ENCODE assay signal across 29 mouse cellular contexts in the genomic region with DNA sequence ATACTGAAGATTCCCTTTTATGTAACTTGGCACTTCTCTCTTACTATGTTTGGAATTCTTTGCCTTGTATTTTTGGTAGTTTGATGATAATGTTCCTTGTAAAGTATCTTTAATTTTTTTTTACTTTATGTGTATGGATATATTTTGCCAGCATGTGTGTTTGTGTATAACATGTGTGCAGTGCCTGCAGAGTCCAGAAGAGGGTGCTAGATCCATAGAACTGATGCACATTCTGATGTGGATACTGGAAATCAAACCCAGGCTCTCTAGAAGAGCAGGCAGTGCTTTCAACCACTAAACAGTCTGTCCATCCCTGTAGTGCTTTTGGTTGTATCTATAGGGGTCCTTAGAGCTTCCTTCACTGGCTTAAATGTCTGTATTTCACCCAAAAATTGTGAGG. TPM values are rescaled to one million over a fixed set of nuclear protein-coding genes. Genes with fewer than 3 reads are reported as not detected.
DNase-seq lines count a peak whose midpoint lies in the region; ATAC-seq and TF ChIP-seq lines count a peak whose summit lies in the region.
"Had no signal": no experiment of that assay in that cellular context is flagged by ENCODE, and none has a peak within 500 bp of the region (broad histone marks: within the 10 kb centered on the region; RNA-seq: fewer than 3 reads in every experiment).

No protein-coding gene starts in this region.

- H3K9ac ChIP-seq in CH12.LX (ENCODE audit: insufficient read depth, low read depth) (no peak overlapping the region), ES-Bruce4 (ENCODE audit: low read depth, poor library complexity, severe bottlenecking) (no peak overlapping the region)
- no peak overlapping the region for H3K9ac ChIP-seq in forebrain, embryonic 15.5 days (replicated peaks)
- no peak overlapping the region for H3K9ac ChIP-seq in midbrain, postnatal 0 days (replicated peaks; ENCODE audit: low read length, poor library complexity, severe bottlenecking)
- H3K9ac ChIP-seq: forebrain, embryonic 13.5 days; hindbrain, embryonic 13.5 days; neural tube, embryonic 12.5 days had no signal

- H3K9me3 ChIP-seq in CH12.LX (replicated peaks; ENCODE audit: low read length) (peaks cover 14% of the 10 kb centered on the region), ES-Bruce4 (replicated peaks; ENCODE audit: control insufficient read depth, insufficient read depth, low read length, poor library complexity, severe bottlenecking) (no peaks in the 10 kb centered on the region)
- no peaks in the 10 kb centered on the region for H3K9me3 ChIP-seq in forebrain, embryonic 15.5 days
- no peaks in the 10 kb centered on the region for H3K9me3 ChIP-seq in midbrain, postnatal 0 days (ENCODE audit: low read length)
- H3K9me3 ChIP-seq: hindbrain, embryonic 13.5 days had no signal

- DNase-seq in layer of hippocampus, adult 2 months (ENCODE audit: low spot score in 2 of 2): no peak
- no peak for DNase-seq in layer of hippocampus, adult 18-20 months (ENCODE audit: low spot score in 2 of 2)
- no peak for DNase-seq in CH12.LX (ENCODE audit: extremely low read depth)
- peak; percentile 73 for DNase-seq in ZHBTc4 (ENCODE audit: low read depth, low spot score)
- no peak for DNase-seq in midbrain, postnatal 0 days (ENCODE audit: low spot score)
- DNase-seq: adrenal gland, adult 8-10 months; cerebellum, adult 11 months; cerebellum, adult 9-10 months; cerebellum, postnatal 36 days; gastrocnemius, postnatal 25 days; heart, adult 11 months; heart, postnatal 4 days; kidney, adult 11 months; kidney, postnatal 36 days; layer of hippocampus, postnatal 36 days; lung, adult 18-20 months; lung, postnatal 10 days; midbrain, embryonic 14.5 days; right cerebral cortex, postnatal 4 days; thymus, adult 2 months; thymus, postnatal 36 days had no signal

- H3K79me2 ChIP-seq in CH12.LX (replicated peaks; ENCODE audit: control insufficient read depth, extremely low read depth, insufficient read depth, poor library complexity, severe bottlenecking): no peaks in the 10 kb centered on the region

- H3K4me3 ChIP-seq in layer of hippocampus, adult 2 months: no peak overlapping the region
- no peak overlapping the region for H3K4me3 ChIP-seq in CH12.LX (replicated peaks in 1 of 3; ENCODE audit: low read depth in 2 of 3, low read length in 2 of 3, poor library complexity in 1 of 3)
- no peak overlapping the region for H3K4me3 ChIP-seq in ES-Bruce4 (ENCODE audit: low read depth, low read length)
- H3K4me3 ChIP-seq in forebrain, embryonic 15.5 days: no peak overlapping the region
- no peak overlapping the region for H3K4me3 ChIP-seq in midbrain, postnatal 0 days (ENCODE audit: low read depth, low read length)
- H3K4me3 ChIP-seq: forebrain, embryonic 13.5 days; hindbrain, embryonic 13.5 days; neural tube, embryonic 12.5 days had no signal

- peaks cover 3 to 7% of the 10 kb centered on the region in 2 experiments; a peak in 3 of 4 replicates for H3K4me1 ChIP-seq in CH12.LX (ENCODE audit: control insufficient read depth in 1 of 2, insufficient read depth in 2 of 2)
- peaks cover 12% of the 10 kb centered on the region for H3K4me1 ChIP-seq in ES-Bruce4 (ENCODE audit: control insufficient read depth, insufficient read depth, low read length)
- H3K4me1 ChIP-seq in forebrain, embryonic 15.5 days: no peaks in the 10 kb centered on the region
- H3K4me1 ChIP-seq in midbrain, postnatal 0 days (ENCODE audit: insufficient read depth, low read length): no peaks in the 10 kb centered on the region

- ATAC-seq in forebrain, embryonic 15.5 days (replicated peaks): no peak
- no peak for ATAC-seq in midbrain, postnatal 0 days (ENCODE audit: low FRiP score)
- ATAC-seq: CD4-positive, CD25-positive, alpha-beta regulatory T cell, adult 4 months; forebrain, embryonic 13.5 days had no signal

- TF ChIP-seq CTCF in layer of hippocampus, adult 2 months (conservative IDR thresholded peaks at IDR 0.05): peak; percentile 21; the same call in 1 of the 2 replicates
- TF ChIP-seq CTCF in CH12.LX (conservative IDR thresholded peaks at IDR 0.05 in 1 of 2, IDR thresholded peaks at IDR 0.05 in 1 of 2; ENCODE audit: low read depth in 2 of 2, low read length in 2 of 2) (no peak), ES-Bruce4 (IDR thresholded peaks at IDR 0.05; ENCODE audit: low read depth, low read length) (peak; percentile 32)
- TF ChIP-seq CTCF in midbrain, postnatal 0 days (IDR thresholded peaks at IDR 0.05): no peak

- TF ChIP-seq POLR2A in CH12.LX (IDR thresholded peaks at IDR 0.05; ENCODE audit: low read depth, low read length) (no peak), ES-Bruce4 (IDR thresholded peaks at IDR 0.05; ENCODE audit: insufficient read depth, low read length) (no peak)

- TF ChIP-seq EP300 in CH12.LX (IDR thresholded peaks at IDR 0.05; ENCODE audit: low read length) (no peak), ES-Bruce4 (IDR thresholded peaks at IDR 0.05; ENCODE audit: insufficient read depth, low read depth, low read length) (no peak)

- H3K27me3 ChIP-seq in CH12.LX (replicated peaks) (peaks cover 76% of the 10 kb centered on the region), ES-Bruce4 (ENCODE audit: control insufficient read depth, insufficient read depth, low read length, poor library complexity, severe bottlenecking) (no peaks in the 10 kb centered on the region)
- peaks cover 3% of the 10 kb centered on the region; the same call in 1 of the 2 replicates for H3K27me3 ChIP-seq in forebrain, embryonic 15.5 days
- H3K27me3 ChIP-seq in midbrain, postnatal 0 days (ENCODE audit: insufficient read depth, low read length): no peaks in the 10 kb centered on the region
- H3K27me3 ChIP-seq: neural tube, embryonic 12.5 days had no signal

- H3K36me3 ChIP-seq in CH12.LX (replicated peaks in 1 of 2; ENCODE audit: control insufficient read depth in 1 of 2, insufficient read depth in 1 of 2, low read length in 1 of 2) (no peaks in the 10 kb centered on the region), ES-Bruce4 (ENCODE audit: control insufficient read depth, insufficient read depth, low read length, poor library complexity, severe bottlenecking) (no peaks in the 10 kb centered on the region)
- H3K36me3 ChIP-seq in forebrain, embryonic 15.5 days: no peaks in the 10 kb centered on the region
- H3K36me3 ChIP-seq in midbrain, postnatal 0 days (ENCODE audit: insufficient read depth, low read length): no peaks in the 10 kb centered on the region
- H3K36me3 ChIP-seq: hindbrain, embryonic 13.5 days; neural tube, embryonic 12.5 days had no signal

- in situ Hi-C loops in CH12.LX (cut with MboI; ENCODE audit: low pct_ligation_motif_present, low pct_unique_long_range_greater_than_20kb, low sequenced_read_pairs): no loop called here

- H3K27ac ChIP-seq in layer of hippocampus, adult 2 months: no peak overlapping the region
- H3K27ac ChIP-seq in CH12.LX (ENCODE audit: insufficient read depth, low read depth): no peak overlapping the region
- H3K27ac ChIP-seq in ES-Bruce4 (ENCODE audit: insufficient read depth, low read length): no peak overlapping the region
- no peak overlapping the region for H3K27ac ChIP-seq in forebrain, embryonic 15.5 days (replicated peaks)
- H3K27ac ChIP-seq in midbrain, postnatal 0 days (ENCODE audit: low read depth, low read length): no peak overlapping the region
- H3K27ac ChIP-seq: forebrain, embryonic 13.5 days; hindbrain, embryonic 13.5 days; neural tube, embryonic 12.5 days had no signal

- H3K4me2 ChIP-seq in CH12.LX (ENCODE audit: insufficient read depth, low read depth, poor library complexity, severe bottlenecking): no peak overlapping the region
- H3K4me2 ChIP-seq in forebrain, embryonic 15.5 days (replicated peaks): no peak overlapping the region
- H3K4me2 ChIP-seq in midbrain, postnatal 0 days (ENCODE audit: low read depth, low read length, poor library complexity, severe bottlenecking): no peak overlapping the region
- H3K4me2 ChIP-seq: forebrain, embryonic 13.5 days; heart, embryonic 11.5 days; hindbrain, embryonic 13.5 days; neural tube, embryonic 12.5 days had no signal

- dilution Hi-C loops in CH12.LX (cut with MboI; ENCODE audit: extremely low pct_ligation_motif_present, extremely low pct_unique_long_range_greater_than_20kb, low sequenced_read_pairs): no loop called here

- TF ChIP-seq RAD21 in CH12.LX (IDR thresholded peaks at IDR 0.05; ENCODE audit: low read depth, low read length): peak; percentile 22

TF ChIP-seq in CH12.LX, 34 proteins besides CTCF, POLR2A, EP300 and RAD21:
- TF ChIP-seq HCFC1 (IDR thresholded peaks at IDR 0.05; ENCODE audit: low read depth, low read length): no peak

RNA-seq across cellular contexts. Expression of gene Kcnq1, which starts 8.6 kb away (rescaled TPM):
- under 1 TPM; 0.29 to 0.97 TPM for total RNA-seq in layer of hippocampus, adult 2 months (2021)
- under 1 TPM; 0.28 to 0.40 TPM for total RNA-seq in layer of hippocampus, adult 18-20 months (2021)
- total RNA-seq in CH12.LX (2012; rRNA removed) (not detected in 2 replicates), CH12.LX (2014; rRNA removed) (not detected in 2 replicates)
- polyA plus RNA-seq in CH12.LX (2012; ENCODE audit: insufficient read length, low read depth) (not detected in 2 replicates), ES-Bruce4 (2011; ENCODE audit: insufficient read depth, insufficient read length, low read depth, missing spikeins) (not detected in 2 replicates)
- polyA plus RNA-seq in forebrain, embryonic 15.5 days (2015; fragmentation: Nextera tagmentation; extraction: Ambion mirVana): 0.81 and 1.4 TPM in 2 replicates
- 0.44 and 1.4 TPM in 2 replicates for total RNA-seq in midbrain, postnatal 0 days (2014; rRNA removed)
- polyA plus RNA-seq in midbrain, postnatal 0 days (2015; fragmentation: Nextera tagmentation; extraction: Ambion mirVana): 0.87 and 1.2 TPM in 2 replicates
- polyA plus RNA-seq: CD4-positive, CD25-positive, alpha-beta regulatory T cell, adult 4 months had no signal

RNA-seq across cellular contexts. Expression of gene Trpm5, which starts 20.3 kb away (rescaled TPM):
- not detected for total RNA-seq in layer of hippocampus, adult 2 months (2021)
- under 1 TPM in 1 of 2 experiments, not detected in 1; 0.07 TPM for total RNA-seq in layer of hippocampus, adult 18-20 months (2021)
- total RNA-seq in CH12.LX (2012; rRNA removed) (1.3 and 1.5 TPM in 2 replicates), CH12.LX (2014; rRNA removed) (1.1 and 1.4 TPM in 2 replicates)
- polyA plus RNA-seq in CH12.LX (2012; ENCODE audit: insufficient read length, low read depth) (1.7 and 3.0 TPM in 2 replicates), ES-Bruce4 (2011; ENCODE audit: insufficient read depth, insufficient read length, low read depth, missing spikeins) (not detected in 2 replicates)
- 1.2 and 1.3 TPM in 2 replicates for polyA plus RNA-seq in forebrain, embryonic 15.5 days (2015; fragmentation: Nextera tagmentation; extraction: Ambion mirVana)
- total RNA-seq in midbrain, postnatal 0 days (2014; rRNA removed): 1.3 and 1.7 TPM in 2 replicates
- polyA plus RNA-seq in midbrain, postnatal 0 days (2015; fragmentation: Nextera tagmentation; extraction: Ambion mirVana): 0.94 and 1.6 TPM in 2 replicates
- total RNA-seq: gastrocnemius, adult 18-20 months; layer of hippocampus, postnatal 36 days had no signal
- polyA plus RNA-seq: CD4-positive, CD25-positive, alpha-beta regulatory T cell, adult 4 months had no signal

RNA-seq across cellular contexts. Expression of gene Tssc4, which starts 45.7 kb away (rescaled TPM):
- 10 to 100 TPM; 38.5 to 41.4 TPM for total RNA-seq in layer of hippocampus, adult 2 months (2021)
- total RNA-seq in layer of hippocampus, adult 18-20 months (2021): 10 to 100 TPM; 39.1 to 48.2 TPM
- total RNA-seq in CH12.LX (2012; rRNA removed): 49.8 and 58.7 TPM in 2 replicates
- total RNA-seq in CH12.LX (2014; rRNA removed): 47.3 and 55.1 TPM in 2 replicates
- 44.1 and 49.6 TPM in 2 replicates for polyA plus RNA-seq in CH12.LX (2012; ENCODE audit: insufficient read length, low read depth)
- polyA plus RNA-seq in ES-Bruce4 (2011; ENCODE audit: insufficient read depth, insufficient read length, low read depth, missing spikeins): 18.2 and 21.0 TPM in 2 replicates
- polyA plus RNA-seq in forebrain, embryonic 15.5 days (2015; fragmentation: Nextera tagmentation; extraction: Ambion mirVana): 103 and 106 TPM in 2 replicates
- 71.3 and 92.4 TPM in 2 replicates for total RNA-seq in midbrain, postnatal 0 days (2014; rRNA removed)
- polyA plus RNA-seq in midbrain, postnatal 0 days (2015; fragmentation: Nextera tagmentation; extraction: Ambion mirVana): 101 and 103 TPM in 2 replicates

Comparison
In these comparisons a context has a peak if more than half of its experiments do, and no peak if none do; other contexts are left out.
1. CTCF ChIP-seq: peak in layer of hippocampus, adult 2 months (single experiment) and ES-Bruce4 (single experiment); none in CH12.LX (0 of 2) and midbrain, postnatal 0 days (single experiment).